Mouse (Mus musculus): ENCODE data around the gene Serpinb9.

- TF ChIP-seq POLR2A (IDR thresholded peaks at IDR 0.05; ENCODE audit: control insufficient read depth, extremely low read depth, insufficient read depth, low read length, poor library complexity) (no peak), CTCF (IDR thresholded peaks at IDR 0.05; ENCODE audit: borderline replicate concordance, control insufficient read depth, extremely low read depth, insufficient read depth, low read length, poor library complexity) (no peak)
These were observed 10.2 kb downstream of the Serpinb9 start for GRCm38 (mm10) chr13:33013271-33013670.
